Mouse (Mus musculus): ENCODE results near the gene Dlg2. TPM values are rescaled to one million over a fixed set of nuclear protein-coding genes. Genes with fewer than 3 reads are reported as not detected.

The Dlg2 gene
- polyA plus RNA-seq, 1 experiment: 0.85 TPM

DNA sequence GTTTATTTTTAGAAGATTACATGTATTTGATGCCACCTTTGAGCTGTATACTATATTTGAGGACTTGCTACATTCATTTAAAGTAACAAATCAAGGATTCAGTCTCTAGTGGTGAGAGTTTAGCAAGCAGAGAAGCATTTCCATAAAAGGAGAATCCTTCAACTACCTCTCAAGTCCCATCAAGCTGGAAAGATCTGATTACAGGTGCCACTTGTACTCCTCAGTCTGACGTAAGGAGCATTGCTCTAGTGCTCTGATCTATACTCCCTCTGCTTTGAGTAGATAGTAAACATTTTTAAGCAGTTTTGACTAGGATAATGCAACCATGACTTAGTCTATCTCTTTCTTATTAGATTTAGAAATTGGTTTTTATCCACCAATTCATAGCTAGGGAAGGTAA, 1496.5 kb downstream of the Dlg2 start:
- H3K4me3 ChIP-seq (ENCODE audit: low read depth, low read length): no peak overlapping the region
- no peaks in the 10 kb centered on the region for H3K27me3 ChIP-seq (ENCODE audit: control insufficient read depth, insufficient read depth, low read length, poor library complexity, severe bottlenecking)
- no peaks in the 10 kb centered on the region for H3K4me1 ChIP-seq (ENCODE audit: control insufficient read depth, insufficient read depth, low read length)
- no peak overlapping the region for H3K27ac ChIP-seq (ENCODE audit: insufficient read depth, low read length)
- TF ChIP-seq EP300 (IDR thresholded peaks at IDR 0.05; ENCODE audit: insufficient read depth, low read depth, low read length) (no peak), POLR2A (IDR thresholded peaks at IDR 0.05; ENCODE audit: insufficient read depth, low read length) (no peak), CTCF (IDR thresholded peaks at IDR 0.05; ENCODE audit: low read depth, low read length) (no peak)
- H3K9ac ChIP-seq (ENCODE audit: low read depth, poor library complexity, severe bottlenecking): no peak overlapping the region
- H3K9me3 ChIP-seq (replicated peaks; ENCODE audit: control insufficient read depth, insufficient read depth, low read length, poor library complexity, severe bottlenecking): no peaks in the 10 kb centered on the region
- H3K36me3 ChIP-seq (ENCODE audit: control insufficient read depth, insufficient read depth, low read length, poor library complexity, severe bottlenecking): no peaks in the 10 kb centered on the region

GRCm38 (mm10) chr7:92003769-92004455, 1527.4 kb downstream of the Dlg2 start:
- H3K4me1 ChIP-seq (ENCODE audit: control insufficient read depth, insufficient read depth, low read length): no peaks in the 10 kb centered on the region
- H3K9ac ChIP-seq (ENCODE audit: low read depth, poor library complexity, severe bottlenecking): no peak overlapping the region
- H3K36me3 ChIP-seq (ENCODE audit: control insufficient read depth, insufficient read depth, low read length, poor library complexity, severe bottlenecking): no peaks in the 10 kb centered on the region
- H3K27ac ChIP-seq (ENCODE audit: insufficient read depth, low read length): no peak overlapping the region
- H3K27me3 ChIP-seq (ENCODE audit: control insufficient read depth, insufficient read depth, low read length, poor library complexity, severe bottlenecking): no peaks in the 10 kb centered on the region
- H3K9me3 ChIP-seq (replicated peaks; ENCODE audit: control insufficient read depth, insufficient read depth, low read length, poor library complexity, severe bottlenecking): no peaks in the 10 kb centered on the region
- H3K4me3 ChIP-seq (ENCODE audit: low read depth, low read length): no peak overlapping the region
- no peak for TF ChIP-seq POLR2A (IDR thresholded peaks at IDR 0.05; ENCODE audit: insufficient read depth, low read length)
- TF ChIP-seq CTCF (IDR thresholded peaks at IDR 0.05; ENCODE audit: low read depth, low read length): no peak
- TF ChIP-seq EP300 (IDR thresholded peaks at IDR 0.05; ENCODE audit: insufficient read depth, low read depth, low read length): no peak

GRCm38 (mm10) chr7:92005681-92006425, 1529.4 kb downstream of the Dlg2 start:
- Histone ChIP-seq H3K4me1 (ENCODE audit: control insufficient read depth, insufficient read depth, low read length) (no peaks in the 10 kb centered on the region), H3K36me3 (ENCODE audit: control insufficient read depth, insufficient read depth, low read length, poor library complexity, severe bottlenecking) (no peaks in the 10 kb centered on the region), H3K9ac (ENCODE audit: low read depth, poor library complexity, severe bottlenecking) (no peak overlapping the region), H3K9me3 (replicated peaks; ENCODE audit: control insufficient read depth, insufficient read depth, low read length, poor library complexity, severe bottlenecking) (no peaks in the 10 kb centered on the region), H3K27me3 (ENCODE audit: control insufficient read depth, insufficient read depth, low read length, poor library complexity, severe bottlenecking) (no peaks in the 10 kb centered on the region), H3K27ac (ENCODE audit: insufficient read depth, low read length) (no peak overlapping the region), H3K4me3 (ENCODE audit: low read depth, low read length) (no peak overlapping the region)
- TF ChIP-seq CTCF (IDR thresholded peaks at IDR 0.05; ENCODE audit: low read depth, low read length) (no peak), EP300 (IDR thresholded peaks at IDR 0.05; ENCODE audit: insufficient read depth, low read depth, low read length) (no peak), POLR2A (IDR thresholded peaks at IDR 0.05; ENCODE audit: insufficient read depth, low read length) (no peak)

GRCm38 (mm10) chr7:92008702-92009101, 1532.2 kb downstream of the Dlg2 start:
- no peaks in the 10 kb centered on the region for H3K36me3 ChIP-seq (ENCODE audit: control insufficient read depth, insufficient read depth, low read length, poor library complexity, severe bottlenecking)
- H3K9ac ChIP-seq (ENCODE audit: low read depth, poor library complexity, severe bottlenecking): no peak overlapping the region
- no peak overlapping the region for H3K27ac ChIP-seq (ENCODE audit: insufficient read depth, low read length)
- H3K27me3 ChIP-seq (ENCODE audit: control insufficient read depth, insufficient read depth, low read length, poor library complexity, severe bottlenecking): no peaks in the 10 kb centered on the region
- no peak for TF ChIP-seq EP300 (IDR thresholded peaks at IDR 0.05; ENCODE audit: insufficient read depth, low read depth, low read length)
- no peak for TF ChIP-seq POLR2A (IDR thresholded peaks at IDR 0.05; ENCODE audit: insufficient read depth, low read length)
- TF ChIP-seq CTCF (IDR thresholded peaks at IDR 0.05; ENCODE audit: low read depth, low read length): no peak
- H3K4me1 ChIP-seq (ENCODE audit: control insufficient read depth, insufficient read depth, low read length): no peaks in the 10 kb centered on the region
- H3K9me3 ChIP-seq (replicated peaks; ENCODE audit: control insufficient read depth, insufficient read depth, low read length, poor library complexity, severe bottlenecking): no peaks in the 10 kb centered on the region
- H3K4me3 ChIP-seq (ENCODE audit: low read depth, low read length): no peak overlapping the region

DNA sequence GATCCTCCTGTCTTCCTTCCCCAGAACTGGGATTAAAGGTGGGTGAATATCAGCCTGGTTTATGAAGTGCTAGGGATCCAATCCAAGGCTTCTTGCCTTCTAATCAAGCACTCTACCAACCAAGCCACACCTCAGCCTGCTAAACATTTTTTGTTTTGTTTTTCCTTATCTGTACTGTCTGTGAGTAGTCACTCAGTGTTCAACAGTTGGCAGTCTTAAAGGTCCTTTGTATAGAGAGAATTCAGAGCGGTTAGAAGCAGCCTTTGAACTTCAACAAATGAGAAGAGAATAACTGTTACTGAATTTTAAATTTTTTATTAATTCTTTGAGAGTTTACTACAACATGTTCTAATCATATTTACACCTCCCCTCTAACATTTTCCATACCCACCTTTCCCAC, 1548.5 kb downstream of the Dlg2 start:
- Histone ChIP-seq H3K27ac (ENCODE audit: insufficient read depth, low read length) (no peak overlapping the region), H3K36me3 (ENCODE audit: control insufficient read depth, insufficient read depth, low read length, poor library complexity, severe bottlenecking) (no peaks in the 10 kb centered on the region), H3K4me1 (ENCODE audit: control insufficient read depth, insufficient read depth, low read length) (no peaks in the 10 kb centered on the region), H3K27me3 (ENCODE audit: control insufficient read depth, insufficient read depth, low read length, poor library complexity, severe bottlenecking) (no peaks in the 10 kb centered on the region), H3K9ac (ENCODE audit: low read depth, poor library complexity, severe bottlenecking) (no peak overlapping the region), H3K4me3 (ENCODE audit: low read depth, low read length) (no peak overlapping the region), H3K9me3 (replicated peaks; ENCODE audit: control insufficient read depth, insufficient read depth, low read length, poor library complexity, severe bottlenecking) (no peaks in the 10 kb centered on the region)
- TF ChIP-seq CTCF (IDR thresholded peaks at IDR 0.05; ENCODE audit: low read depth, low read length): no peak
- TF ChIP-seq EP300 (IDR thresholded peaks at IDR 0.05; ENCODE audit: insufficient read depth, low read depth, low read length): no peak
- no peak for TF ChIP-seq POLR2A (IDR thresholded peaks at IDR 0.05; ENCODE audit: insufficient read depth, low read length)

GRCm38 (mm10) chr7:92025465-92026056, 1549.1 kb downstream of the Dlg2 start:
- Histone ChIP-seq H3K4me1 (ENCODE audit: control insufficient read depth, insufficient read depth, low read length) (no peaks in the 10 kb centered on the region), H3K9me3 (replicated peaks; ENCODE audit: control insufficient read depth, insufficient read depth, low read length, poor library complexity, severe bottlenecking) (no peaks in the 10 kb centered on the region), H3K27ac (ENCODE audit: insufficient read depth, low read length) (no peak overlapping the region), H3K4me3 (ENCODE audit: low read depth, low read length) (no peak overlapping the region), H3K36me3 (ENCODE audit: control insufficient read depth, insufficient read depth, low read length, poor library complexity, severe bottlenecking) (no peaks in the 10 kb centered on the region), H3K27me3 (ENCODE audit: control insufficient read depth, insufficient read depth, low read length, poor library complexity, severe bottlenecking) (no peaks in the 10 kb centered on the region), H3K9ac (ENCODE audit: low read depth, poor library complexity, severe bottlenecking) (no peak overlapping the region)
- TF ChIP-seq CTCF (IDR thresholded peaks at IDR 0.05; ENCODE audit: low read depth, low read length) (no peak), POLR2A (IDR thresholded peaks at IDR 0.05; ENCODE audit: insufficient read depth, low read length) (no peak), EP300 (IDR thresholded peaks at IDR 0.05; ENCODE audit: insufficient read depth, low read depth, low read length) (no peak)

Measured in ES-Bruce4 (cell line).